Mouse (Mus musculus) left cerebral cortex, adult 8-10 months (tissue): Measurements from ENCODE around the gene Actr1a. TPM values are rescaled to one million over a fixed set of nuclear protein-coding genes. Genes with fewer than 3 reads are reported as not detected.

Experiments used
- DNase-seq, 2 experiments: peaks; one replicate each; pipeline ENCODE4 v3.0.0; 2022; ENCODE audit warnings: low spot score in 2 of 2
- total RNA-seq, 4 experiments: library from RNA; stranded (reverse); gene quantifications; 2 replicates each; pipeline ENCODE4 v1.2.4; 2022

The Actr1a gene
- total RNA-seq, 4 experiments from 2014 or later = 192 to 205 (median 199) TPM

DNA sequence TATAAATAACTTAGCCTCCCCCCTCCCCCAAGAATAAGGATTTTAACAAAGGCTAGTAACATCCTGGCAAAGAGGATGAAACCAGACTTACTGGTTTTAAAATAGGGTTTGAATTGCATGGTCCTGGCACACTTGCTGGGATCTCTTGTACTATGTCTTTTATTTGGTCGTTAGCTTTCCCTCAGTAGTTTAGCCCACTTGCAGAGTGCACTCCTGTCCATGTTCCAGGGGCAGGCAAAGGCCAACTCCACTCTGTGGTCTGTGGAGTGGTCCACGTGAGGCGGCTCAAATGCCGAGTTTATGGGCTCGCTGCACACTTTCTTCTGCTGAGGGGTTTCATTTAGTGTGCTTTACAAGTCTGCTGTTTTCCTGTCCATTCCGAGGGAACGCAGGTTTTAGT is 4.3 kb upstream of the Actr1a start:
- no peak for DNase-seq

DNA sequence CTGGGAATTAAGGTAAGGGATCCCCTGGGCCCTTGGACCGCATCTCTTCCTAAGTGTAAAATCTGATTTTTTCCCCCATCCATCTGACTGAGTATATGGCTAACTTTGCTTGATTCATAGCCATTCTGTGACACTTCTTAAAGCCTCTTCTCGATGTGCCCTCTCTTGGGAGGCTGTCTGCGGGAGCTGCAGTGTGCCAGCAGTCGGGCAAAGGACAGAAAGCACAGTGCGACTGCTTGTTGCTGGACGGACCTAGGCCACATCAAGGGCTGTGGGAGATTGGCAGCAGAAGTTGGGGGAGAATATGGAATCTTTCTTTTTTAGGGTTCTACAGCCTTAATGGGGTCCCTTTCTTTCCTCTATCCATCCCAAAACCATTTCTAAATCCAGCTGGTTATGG is 3.8 kb upstream of the Actr1a start:
- DNase-seq = no peak

DNA sequence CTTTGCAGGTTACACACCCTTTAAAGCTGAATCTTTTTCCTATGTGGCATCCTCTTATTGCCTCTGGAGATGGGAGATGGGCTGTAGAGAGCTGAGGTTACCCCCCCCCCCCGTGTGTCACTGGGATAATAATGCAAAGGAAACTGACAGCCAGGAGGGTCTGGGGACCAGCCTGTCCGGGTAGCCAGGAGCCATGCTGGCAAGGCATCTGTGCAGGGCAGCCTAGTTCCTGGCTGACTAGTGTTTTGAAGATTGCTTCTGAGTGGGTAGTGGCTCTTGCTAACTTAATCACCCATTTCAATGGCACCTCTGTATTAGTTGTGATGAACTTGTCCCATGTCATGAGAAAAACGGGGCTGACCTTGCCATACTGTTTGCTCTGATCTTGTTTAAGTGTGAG is 2.9 kb upstream of the Actr1a start:
- no peak for DNase-seq

DNA sequence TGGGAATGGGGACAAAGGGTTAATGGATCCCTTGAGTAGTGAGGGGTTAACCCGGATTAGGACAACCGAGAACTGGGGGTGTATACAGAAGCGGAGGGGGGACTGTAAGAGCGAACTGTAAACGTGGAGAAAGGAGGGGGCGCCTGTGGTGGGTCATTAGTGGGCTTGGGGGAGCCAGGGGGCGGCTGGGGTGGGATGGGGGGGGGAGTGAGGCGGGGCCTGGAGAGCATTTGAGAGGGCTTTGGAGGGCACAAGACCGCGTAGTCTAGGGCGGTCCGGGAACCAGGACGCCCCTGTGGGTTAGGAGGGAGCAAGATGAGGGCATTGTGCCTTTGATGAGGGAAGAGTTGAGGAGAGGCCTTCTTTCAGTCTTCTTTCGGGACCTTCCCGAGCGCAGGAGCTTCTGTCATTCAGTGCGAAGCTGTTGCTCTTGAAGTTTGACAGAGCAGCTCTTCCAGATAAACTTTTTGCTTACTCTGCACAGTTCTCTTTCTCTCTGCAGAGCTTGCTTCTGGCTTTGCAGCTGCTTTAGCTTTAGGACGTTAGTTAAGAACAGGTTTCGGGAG is 2.0 kb upstream of the Actr1a start:
- no peak for DNase-seq

DNA sequence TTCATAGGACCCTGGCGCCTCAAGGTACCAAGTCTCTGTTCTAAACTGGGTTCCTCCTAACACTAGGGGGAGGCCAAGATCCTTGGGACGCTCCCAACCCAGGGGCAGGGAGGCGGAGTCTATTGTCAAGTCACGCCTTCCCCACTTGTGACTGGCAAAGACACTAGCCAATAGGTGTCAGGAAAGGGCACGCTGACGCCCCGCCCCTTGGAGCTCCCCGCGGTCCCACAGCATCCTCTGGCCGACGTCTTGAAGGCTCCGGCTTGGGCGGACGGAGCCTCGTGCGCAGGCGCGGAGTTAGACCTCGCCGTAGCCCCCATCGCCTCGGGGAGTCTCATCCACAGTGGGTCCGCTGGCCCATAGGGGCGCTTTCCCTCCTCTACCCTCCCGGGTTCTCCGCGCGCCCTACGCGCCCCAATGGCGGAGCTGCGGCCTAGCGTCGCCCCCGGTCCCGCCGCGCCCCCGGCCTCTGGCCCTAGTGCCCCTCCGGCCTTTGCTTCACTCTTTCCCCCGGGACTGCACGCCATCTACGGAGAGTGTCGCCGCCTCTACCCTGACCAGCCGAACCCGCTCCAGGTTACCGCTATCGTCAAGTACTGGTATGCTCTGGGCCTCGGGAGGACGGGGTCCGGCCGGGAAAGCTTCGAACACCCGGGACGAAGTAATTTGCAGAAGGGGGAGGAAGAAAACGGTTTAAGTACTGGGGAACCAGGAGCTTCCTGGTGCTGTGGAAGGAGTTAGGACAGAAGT is 1.3 kb upstream of the Actr1a start, which contains the start of gene Sufu:
Gene Sufu (plus strand): TSS at position 211 of the 750 bp plus-strand sequence.
- peak; percentile 95 to 98 for DNase-seq

DNA sequence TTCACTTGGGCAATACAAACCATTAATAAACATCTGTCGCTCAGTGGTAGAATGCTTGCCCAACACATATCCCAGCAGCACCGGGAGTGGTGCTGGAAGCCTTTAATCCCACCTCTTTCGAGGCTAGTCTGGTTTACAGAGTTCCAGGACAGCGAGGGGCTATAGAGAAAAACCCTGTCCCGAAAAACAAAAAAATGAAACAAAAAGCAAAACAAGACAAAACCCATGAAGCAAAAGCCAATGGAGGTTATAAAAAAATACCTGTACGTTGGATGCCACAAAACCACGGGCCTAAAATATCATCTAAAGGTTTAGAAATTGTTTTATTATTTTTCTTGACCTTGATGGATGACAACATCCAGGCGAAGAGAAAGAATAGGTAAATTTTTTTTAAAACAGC is 561 bp upstream of the Actr1a start:
- no peak for DNase-seq

DNA sequence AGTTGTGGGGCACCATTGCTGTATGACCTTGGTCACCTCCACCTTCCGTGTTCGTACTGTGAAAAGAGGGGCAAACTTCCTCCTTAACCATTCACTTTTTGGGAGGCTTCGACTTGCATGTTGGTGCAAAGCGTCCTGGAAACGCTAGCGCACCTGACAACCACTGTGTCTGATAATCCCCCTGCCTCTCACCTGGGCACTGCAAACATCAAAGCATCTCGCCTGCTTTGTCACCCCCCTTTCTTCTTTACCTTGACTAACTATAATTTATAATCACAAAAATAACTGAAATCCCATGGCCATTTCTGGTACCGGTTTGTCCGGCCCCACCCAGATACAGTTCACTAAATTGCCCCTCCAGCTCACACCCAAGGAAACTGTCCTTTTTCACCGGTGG is 838 bp downstream of the Actr1a start:
- DNase-seq = no peak

DNA sequence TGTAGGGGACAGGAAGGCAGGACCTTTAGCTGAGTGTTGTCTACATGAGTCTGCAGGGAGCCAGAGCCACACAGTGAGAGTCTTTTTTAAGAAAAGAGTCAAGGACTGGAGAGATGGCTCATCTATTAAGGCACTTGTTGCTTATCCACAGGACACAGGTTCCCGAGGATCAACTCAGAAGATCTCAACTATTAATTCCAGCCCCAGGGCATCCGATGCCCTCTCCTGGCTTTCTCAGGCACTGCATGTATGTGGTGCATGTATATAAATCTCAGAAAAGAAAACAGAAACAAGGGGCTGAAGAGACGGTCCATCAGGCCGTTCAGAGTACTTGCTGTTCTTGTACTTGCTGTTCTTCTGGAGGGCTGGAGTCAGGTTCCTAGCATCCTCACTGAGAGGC is 3.5 kb downstream of the Actr1a start:
- DNase-seq = no peak

DNA sequence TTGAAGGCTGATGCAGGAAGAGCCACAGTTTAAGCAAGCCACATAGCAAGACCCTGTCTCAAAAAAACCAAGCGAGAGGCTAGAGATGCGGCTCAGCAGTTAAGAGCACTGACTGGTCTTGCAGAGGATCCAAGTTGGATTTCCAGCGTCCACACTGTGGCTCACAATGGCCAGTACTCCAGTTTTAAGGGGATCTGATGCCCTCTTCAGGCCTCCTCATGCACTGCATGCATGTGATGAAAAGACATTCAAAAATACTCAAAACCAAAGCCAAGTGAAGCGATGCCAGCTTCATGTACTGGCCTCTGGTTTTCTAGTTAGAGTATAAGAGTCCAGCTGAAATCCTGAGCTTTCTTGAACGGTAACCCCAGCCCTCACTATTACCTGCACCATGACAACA is 5.7 kb downstream of the Actr1a start:
- no peak for DNase-seq

DNA sequence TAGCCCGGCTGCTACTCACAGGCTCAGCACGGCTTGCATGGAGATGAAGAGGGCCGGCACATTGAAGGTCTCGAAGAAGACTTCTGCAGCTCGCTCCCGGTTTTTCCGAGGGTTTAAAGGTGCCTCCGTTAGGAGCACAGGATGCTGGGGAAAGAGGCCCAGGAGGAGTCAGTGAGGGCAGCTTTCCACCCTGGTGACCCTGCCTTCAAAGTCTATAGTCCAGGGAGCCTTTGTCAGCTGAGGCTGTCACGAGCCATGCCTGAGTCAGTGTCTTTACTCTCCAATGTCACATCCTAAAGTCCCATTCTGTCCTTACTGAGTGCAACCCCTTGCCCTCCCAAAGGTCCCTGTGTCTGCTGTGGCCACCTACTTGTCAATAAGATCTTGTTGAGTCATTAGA is 13.3 kb downstream of the Actr1a start:
- DNase-seq = no peak

DNA sequence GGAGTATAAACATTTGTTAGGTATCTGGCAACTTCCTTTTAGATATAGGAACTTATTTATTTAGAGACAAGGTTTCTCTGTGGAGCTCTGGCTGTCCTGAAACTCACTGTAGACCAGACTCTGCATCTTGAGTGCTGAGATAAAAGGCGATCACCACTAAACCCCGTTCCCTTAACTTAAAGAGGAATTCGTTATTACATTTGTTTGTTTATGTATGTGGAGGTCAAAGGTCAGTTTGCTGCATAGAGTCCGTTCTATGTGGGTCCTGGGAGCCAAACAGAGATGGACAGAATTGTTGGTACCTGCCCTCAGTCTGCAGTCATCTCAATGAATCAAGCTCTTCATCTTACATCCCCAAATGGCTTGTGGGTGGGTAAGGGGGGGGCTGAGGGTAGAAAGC is 19.7 kb downstream of the Actr1a start:
- DNase-seq = no peak

DNA sequence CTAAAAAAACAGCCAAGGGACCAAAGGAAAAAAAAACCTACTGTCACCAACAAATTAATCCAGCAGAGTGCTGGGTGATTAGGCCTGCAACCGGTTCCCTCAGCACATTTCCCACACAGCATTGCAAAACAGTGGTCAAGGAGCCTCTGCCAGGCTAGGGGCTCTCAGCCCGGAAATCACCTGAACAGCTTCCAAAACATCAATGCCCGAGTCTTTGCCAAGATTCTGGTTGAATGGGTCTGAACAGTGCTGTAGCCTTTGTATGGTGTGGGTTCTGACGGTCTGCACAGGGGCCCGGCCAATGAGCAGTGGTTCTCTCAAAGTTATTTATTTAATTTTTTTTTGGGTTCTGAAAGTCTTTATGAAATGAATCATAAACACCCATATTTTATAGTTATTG is 20.1 kb downstream of the Actr1a start:
- peak in 1 of 2 experiments; percentile 42 for DNase-seq

DNA sequence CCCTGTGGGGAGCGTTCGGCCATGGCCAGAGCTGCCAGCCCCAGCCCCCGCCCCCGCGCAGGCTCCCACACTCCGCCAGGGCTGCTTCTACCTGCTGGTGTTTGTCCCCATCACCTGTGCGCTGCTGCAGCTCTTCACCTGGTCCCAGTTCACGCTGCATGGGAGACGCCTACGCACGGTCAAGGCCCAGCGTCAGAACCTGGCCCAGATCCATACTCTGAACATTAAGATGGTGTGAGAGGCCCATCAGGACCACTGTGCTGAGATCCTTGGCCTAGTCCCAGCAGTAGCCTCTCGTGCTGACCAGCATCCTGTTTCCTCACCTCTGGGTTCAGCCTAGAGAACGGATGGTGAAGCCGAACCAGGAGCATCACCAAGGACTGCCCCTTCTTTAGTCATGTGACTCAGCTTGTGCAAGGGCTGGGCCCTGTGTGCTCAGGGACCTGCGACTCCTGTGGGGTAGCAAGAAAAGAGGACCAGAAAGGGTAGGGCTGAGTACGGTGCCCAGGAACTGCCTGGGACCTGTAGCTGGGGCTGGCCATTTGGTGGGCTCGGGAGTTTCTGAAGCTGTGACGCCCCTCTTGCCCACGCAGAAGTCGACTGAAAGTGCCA is 21.0 kb downstream of the Actr1a start:
- DNase-seq = peak in 1 of 2 experiments; percentile 24

DNA sequence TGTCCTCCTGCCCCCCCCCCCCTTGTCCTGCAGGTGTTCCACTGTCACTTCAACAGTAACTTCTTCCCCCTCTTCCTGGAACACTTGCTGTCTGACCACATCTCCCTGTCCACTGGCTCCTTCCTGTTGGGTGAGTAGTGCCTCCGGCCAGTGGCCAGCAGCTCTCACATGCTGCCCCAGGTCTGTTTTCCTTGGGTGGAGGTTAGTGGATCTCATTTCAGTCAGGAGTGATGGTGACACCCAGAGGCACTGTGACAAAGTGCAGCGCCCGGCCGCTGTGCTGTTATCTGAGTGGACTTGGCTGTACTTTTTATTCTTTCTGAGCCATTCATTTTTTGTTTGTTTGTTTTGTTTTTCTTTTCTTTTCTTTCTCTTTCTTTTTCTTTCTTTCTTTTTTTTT is 26.3 kb downstream of the Actr1a start:
- peak; percentile 39 to 42 for DNase-seq

DNA sequence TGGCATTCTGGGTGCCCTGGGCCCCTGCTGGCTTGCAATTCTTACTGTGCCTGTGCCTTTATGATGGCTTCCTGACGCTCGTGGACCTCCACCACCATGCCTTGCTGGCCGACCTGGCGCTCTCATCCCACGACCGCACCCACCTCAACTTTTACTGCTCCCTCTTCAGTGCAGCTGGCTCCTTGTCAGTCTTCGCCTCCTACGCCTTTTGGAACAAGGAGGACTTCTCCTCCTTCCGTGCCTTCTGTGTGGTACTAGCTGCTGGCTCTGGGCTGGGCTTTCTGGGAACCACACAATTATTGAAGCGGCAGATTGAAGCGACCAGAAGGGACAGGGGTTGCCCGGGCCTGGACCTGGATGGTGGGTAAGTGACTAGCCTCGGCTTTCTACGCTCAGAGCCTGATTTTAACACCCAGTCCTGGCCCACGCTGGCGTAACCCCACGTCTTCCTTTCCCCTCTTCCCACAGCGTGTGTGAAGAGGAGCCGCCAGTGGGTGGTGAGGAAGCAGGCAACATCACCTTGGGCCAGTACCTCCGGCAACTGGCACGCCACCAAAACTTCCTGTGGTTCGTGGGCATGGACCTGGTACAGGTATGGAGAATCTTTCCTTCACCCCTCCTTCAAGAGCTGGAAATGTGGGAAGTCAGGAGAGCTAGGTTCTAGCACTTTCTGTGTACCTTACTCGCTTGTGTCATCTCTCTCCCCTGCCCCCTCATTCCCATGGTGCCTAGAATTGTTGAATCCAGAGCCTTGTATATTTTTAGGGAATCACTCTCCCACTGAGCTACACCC is 27.6 kb downstream of the Actr1a start:
- peak; percentile 52 to 64 for DNase-seq

DNA sequence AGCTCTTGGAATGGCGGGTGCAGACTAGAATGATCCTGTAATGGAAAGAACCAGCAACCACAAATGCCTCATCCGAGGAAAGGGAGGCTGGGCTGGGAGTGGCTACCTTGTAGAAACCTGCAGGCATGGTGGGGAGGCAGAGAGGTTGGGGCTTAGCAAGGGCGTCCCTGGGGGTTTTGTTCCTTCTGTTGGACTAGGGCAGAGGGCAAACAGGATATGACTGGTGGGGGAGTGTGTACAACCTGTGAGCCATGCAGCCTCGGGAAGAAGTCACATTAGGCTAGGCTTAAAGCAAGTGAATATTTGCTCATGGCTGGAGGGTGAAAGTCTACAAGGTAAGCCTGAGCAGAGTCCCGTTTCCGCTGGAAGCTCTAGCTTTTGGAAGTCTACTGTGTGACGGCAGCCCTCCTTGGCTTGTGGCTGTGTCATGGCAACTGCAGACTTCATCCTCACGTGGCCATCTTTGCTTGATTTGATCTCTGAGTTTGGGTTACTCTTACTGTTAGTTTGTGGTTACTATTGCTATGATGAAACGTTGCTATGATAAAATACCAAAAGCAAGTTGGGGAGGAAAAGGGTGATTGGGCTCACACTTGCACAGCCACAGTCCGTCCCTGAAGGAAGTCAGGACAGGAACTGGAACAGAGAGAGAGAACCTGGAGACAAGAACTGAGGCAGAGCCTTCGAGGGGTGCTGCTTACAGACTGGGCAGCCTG is 32.1 kb downstream of the Actr1a start:
- no peak for DNase-seq

DNA sequence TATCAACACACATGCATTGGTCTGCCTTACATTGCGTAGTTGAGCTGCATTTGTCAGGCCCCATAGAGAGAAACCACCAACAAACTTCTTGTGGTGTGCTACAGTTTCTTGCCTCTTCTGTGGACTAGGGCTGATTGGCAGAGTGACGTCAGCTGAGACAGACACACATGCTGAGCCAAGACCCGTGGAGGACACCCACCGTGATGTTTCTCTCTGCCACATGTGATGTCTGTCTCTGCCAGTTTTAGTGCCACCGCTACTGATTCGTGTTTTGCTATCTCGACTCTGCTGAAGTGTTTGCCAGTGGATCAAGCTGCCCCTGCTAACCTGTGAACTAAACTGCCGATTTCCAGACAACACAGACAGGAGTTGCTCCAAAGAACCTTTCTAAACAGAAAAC is 33.4 kb downstream of the Actr1a start:
- no peak for DNase-seq

DNA sequence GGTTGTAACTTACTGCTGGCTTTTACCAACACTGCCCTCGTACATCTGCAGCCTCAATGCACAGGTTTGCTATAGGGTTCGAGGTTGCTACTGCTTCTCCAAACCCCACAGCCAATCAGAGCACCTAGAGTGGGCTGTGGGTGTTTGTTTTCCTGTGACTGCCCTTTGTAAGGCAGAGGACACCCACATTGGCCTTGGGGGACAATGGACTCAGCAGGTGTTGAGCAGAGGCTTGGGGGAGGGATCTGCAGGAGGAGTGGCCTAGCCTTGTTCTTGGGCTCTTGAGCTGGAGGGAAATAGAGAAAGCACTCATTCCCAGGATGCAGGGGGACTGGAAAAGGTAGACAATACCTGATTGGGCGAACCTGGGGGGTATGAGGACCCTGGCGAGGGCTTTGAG is 37.2 kb downstream of the Actr1a start:
- DNase-seq = no peak

DNA sequence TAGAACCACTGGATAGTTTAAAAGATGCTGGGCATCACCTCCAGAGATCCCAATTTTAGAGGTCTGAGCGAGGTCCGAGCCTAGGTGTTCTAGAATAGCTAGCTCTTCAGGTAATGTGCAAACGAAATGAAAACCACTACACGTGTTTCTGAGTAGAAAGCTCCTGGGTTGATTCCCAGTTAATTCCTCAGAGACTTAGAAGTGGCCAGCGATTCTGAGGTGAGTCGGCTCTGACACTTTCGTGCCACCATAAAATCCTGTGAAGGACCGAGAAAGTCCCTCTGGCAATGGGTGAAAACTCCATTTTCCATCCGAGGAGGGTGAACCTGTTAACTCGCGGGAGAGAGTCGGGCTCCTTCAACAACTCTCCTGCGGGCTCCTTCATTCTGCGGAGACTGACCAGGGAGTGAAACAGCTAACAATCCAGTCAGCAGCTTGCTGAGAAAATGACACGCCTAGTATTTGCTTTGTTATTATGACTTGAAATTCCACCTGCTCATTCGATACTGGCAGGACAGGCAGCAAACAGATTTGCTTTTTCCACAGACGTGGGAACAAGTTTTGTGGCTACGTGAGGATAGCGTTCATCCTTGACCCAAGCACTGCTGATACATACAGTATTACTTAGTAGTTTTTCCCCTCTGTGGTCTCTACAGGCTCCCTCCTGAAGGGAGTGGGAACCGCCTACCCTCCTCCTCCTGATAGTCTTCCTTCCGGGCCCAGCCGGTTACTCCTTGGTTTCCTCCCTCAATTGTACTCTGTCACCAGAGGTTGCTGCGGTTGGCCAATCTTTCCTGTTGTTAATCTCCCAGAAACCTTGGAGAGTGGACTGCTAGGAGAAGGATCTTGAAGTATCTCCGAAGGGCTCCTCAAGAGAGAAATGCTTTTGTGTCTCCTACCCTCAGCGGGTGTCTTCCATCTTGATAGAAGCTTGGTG is 37.9 kb downstream of the Actr1a start:
- DNase-seq = no peak

DNA sequence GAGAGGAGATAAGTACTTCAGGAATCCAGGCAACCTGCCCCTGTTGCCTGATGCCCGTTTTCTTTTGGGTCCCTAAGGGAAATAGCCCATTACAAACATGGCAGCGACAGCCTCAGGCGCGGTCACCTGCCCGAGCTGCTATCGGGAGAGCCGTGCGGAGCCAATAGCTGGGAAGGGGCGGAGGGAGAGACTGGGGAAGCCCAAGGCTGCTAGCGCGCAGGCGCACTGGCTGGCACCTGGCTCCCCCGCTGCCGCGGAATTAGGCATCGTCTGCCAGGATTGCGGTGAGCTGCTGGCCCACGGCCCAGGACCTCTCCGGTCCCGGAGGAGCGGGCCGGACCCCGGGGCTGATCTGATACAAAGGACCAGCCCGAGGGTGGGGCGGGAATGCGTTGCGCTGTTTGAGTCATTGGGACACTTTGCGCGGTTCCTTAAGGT is 38.8 kb downstream of the Actr1a start:
- peak; percentile 76 to 92 for DNase-seq
